23 mouse cellular contexts compared by ENCODE assay signal in the genomic region with DNA sequence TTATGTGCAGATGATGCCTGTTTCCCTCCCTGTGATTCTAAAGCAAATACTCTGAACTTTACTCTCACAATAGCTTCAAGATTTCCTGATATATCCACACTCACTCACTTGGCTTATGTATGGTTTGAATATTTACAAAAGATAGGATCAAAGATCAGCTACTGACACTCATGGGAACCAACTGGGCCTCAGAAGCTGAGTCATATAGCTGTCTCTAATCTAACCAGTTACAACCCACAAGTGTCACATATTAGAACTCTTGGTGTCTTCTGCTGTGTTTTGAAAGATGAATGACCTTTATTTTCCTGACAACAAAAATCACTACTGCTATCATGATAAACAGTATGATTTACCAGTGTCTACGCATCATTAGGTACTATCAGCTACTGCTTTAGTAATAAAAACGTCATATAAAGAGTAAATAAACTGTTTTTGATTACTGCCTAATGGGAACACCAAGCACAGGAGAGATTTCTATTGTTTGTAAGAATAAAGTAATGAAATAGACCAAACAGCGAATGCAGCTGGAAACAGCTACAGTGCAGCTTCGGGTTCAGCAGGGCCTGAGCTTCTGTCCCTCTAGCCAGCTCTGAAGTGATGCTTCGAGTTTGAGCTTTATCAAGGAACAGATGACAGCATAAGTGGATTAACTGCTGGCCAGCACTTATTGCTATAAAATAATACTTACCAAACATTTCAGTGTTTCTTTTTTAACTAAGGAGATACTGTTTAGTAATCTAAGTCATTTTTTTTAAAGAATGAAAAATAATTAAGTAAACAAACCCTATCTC.
A peak's percentile ranks its signal among the peaks of the same experiment; 100 is the strongest.
DNase-seq lines count a peak whose midpoint lies in the region; ATAC-seq and TF ChIP-seq lines count a peak whose summit lies in the region.
"Had no signal": no experiment of that assay in that cellular context is flagged by ENCODE, and none has a peak within 500 bp of the region (broad histone marks: within the 10 kb centered on the region; RNA-seq: fewer than 3 reads in every experiment).

No protein-coding gene starts in this region.

- peak; percentile 52 for ATAC-seq in activated CD4-positive, CD25-positive, alpha-beta regulatory T cell, adult 4 months
- peak; percentile 89 for ATAC-seq in intestine, embryonic 15.5 days
- peak; percentile 74 for ATAC-seq in liver, embryonic 14.5 days (ENCODE audit: insufficient read depth)
- ATAC-seq: midbrain, embryonic 16.5 days had no signal

- WGBS in intestine, embryonic 15.5 days: 52% methylated on average over 5 of the region's 5 CpGs
- 53% methylated on average over 5 of the region's 5 CpGs for WGBS in liver, embryonic 14.5 days (ENCODE audit: insufficient replicate concordance)

- H3K4me1 ChIP-seq in intestine, embryonic 15.5 days (replicated peaks): no peaks in the 10 kb centered on the region
- H3K4me1 ChIP-seq in liver, embryonic 14.5 days (replicated peaks; ENCODE audit: control insufficient read depth in 2 of 2, insufficient read depth in 2 of 2, low read length in 1 of 2): peaks cover 45 to 49% of the 10 kb centered on the region in 2 experiments
- H3K4me1 ChIP-seq: embryonic facial prominence, embryonic 15.5 days; forebrain, embryonic 12.5 days; limb, embryonic 10.5 days had no signal

- intact Hi-C loops in left cerebral cortex, postnatal 25 days (cut with DNase I): no loop called here

- no peaks in the 10 kb centered on the region for H3K27me3 ChIP-seq in intestine, embryonic 15.5 days (replicated peaks)
- no peaks in the 10 kb centered on the region for H3K27me3 ChIP-seq in liver, embryonic 14.5 days (ENCODE audit: control insufficient read depth, insufficient read depth, low read length)
- H3K27me3 ChIP-seq: CH12.LX; embryonic facial prominence, embryonic 15.5 days; forebrain, embryonic 12.5 days; megakaryocyte, embryonic 14.5 days had no signal

- TF ChIP-seq EP300 in liver, embryonic 14.5 days (IDR thresholded peaks at IDR 0.05; ENCODE audit: low read depth): peak; percentile 60

- no peak overlapping the region for H3K4me2 ChIP-seq in intestine, embryonic 15.5 days (replicated peaks)
- H3K4me2 ChIP-seq in liver, embryonic 14.5 days (ENCODE audit: low read depth): peak overlapping the region; percentile 46
- H3K4me2 ChIP-seq: embryonic facial prominence, embryonic 15.5 days; forebrain, embryonic 12.5 days; hindbrain, embryonic 14.5 days; lung, embryonic 15.5 days had no signal

- peak; percentile 26 for DNase-seq in CD4-positive, CD25-positive, alpha-beta regulatory T cell, adult 2 months (ENCODE audit: low read depth, low spot score)
- DNase-seq in liver, embryonic 14.5 days (ENCODE audit: low read depth in 3 of 3, low spot score in 3 of 3): peak; percentile 41 to 59 (median 43)
- no peak for DNase-seq in left cerebral cortex, postnatal 25 days (ENCODE audit: low spot score in 2 of 2)
- no peak for DNase-seq in layer of hippocampus, postnatal 10 days (ENCODE audit: low spot score in 2 of 2)
- DNase-seq in left cerebral cortex, adult 18-20 months (ENCODE audit: low spot score in 2 of 2): no peak
- DNase-seq: adrenal gland, postnatal 36 days; cerebellum, adult 9-11 months; gastrocnemius, postnatal 25 days; heart, postnatal 10 days; kidney, adult 8-10 months; kidney, postnatal 4 days; layer of hippocampus, postnatal 36 days had no signal

- no peaks in the 10 kb centered on the region for H3K9me3 ChIP-seq in intestine, embryonic 15.5 days
- no peaks in the 10 kb centered on the region for H3K9me3 ChIP-seq in liver, embryonic 14.5 days (ENCODE audit: control insufficient read depth, low read length)
- H3K9me3 ChIP-seq: embryonic facial prominence, embryonic 15.5 days; forebrain, embryonic 12.5 days; heart, embryonic 10.5 days; limb, embryonic 10.5 days; lung, embryonic 15.5 days; megakaryocyte, embryonic 14.5 days had no signal

- H3K27ac ChIP-seq in intestine, embryonic 15.5 days: no peak overlapping the region
- H3K27ac ChIP-seq in liver, embryonic 14.5 days: peak overlapping the region; percentile 72
- H3K27ac ChIP-seq: embryonic facial prominence, embryonic 15.5 days; forebrain, embryonic 12.5 days; heart, embryonic 10.5 days; hindbrain, embryonic 14.5 days; limb, embryonic 10.5 days; lung, embryonic 15.5 days had no signal

- no peak for TF ChIP-seq CTCF in liver, embryonic 14.5 days (IDR thresholded peaks at IDR 0.05; ENCODE audit: low read depth)

- no peak overlapping the region for H3K4me3 ChIP-seq in intestine, embryonic 15.5 days (replicated peaks)
- H3K4me3 ChIP-seq in liver, embryonic 14.5 days (ENCODE audit: insufficient read depth in 1 of 2, low read depth in 2 of 2, low read length in 2 of 2): no peak overlapping the region
- H3K4me3 ChIP-seq: embryonic facial prominence, embryonic 15.5 days; forebrain, embryonic 12.5 days; heart, embryonic 10.5 days; limb, embryonic 10.5 days; lung, embryonic 15.5 days; megakaryocyte, embryonic 14.5 days had no signal

- no peaks in the 10 kb centered on the region for H3K36me3 ChIP-seq in intestine, embryonic 15.5 days
- H3K36me3 ChIP-seq in liver, embryonic 14.5 days (replicated peaks; ENCODE audit: control insufficient read depth, insufficient read depth, low read depth): no peaks in the 10 kb centered on the region; the same call in 1 of the 2 replicates
- H3K36me3 ChIP-seq: heart, embryonic 10.5 days; limb, embryonic 10.5 days; lung, embryonic 15.5 days had no signal

- no peak overlapping the region for H3K9ac ChIP-seq in intestine, embryonic 15.5 days
- peak overlapping the region; percentile 36; the same call in 1 of the 2 replicates for H3K9ac ChIP-seq in liver, embryonic 14.5 days (replicated peaks)
- H3K9ac ChIP-seq: embryonic facial prominence, embryonic 15.5 days; forebrain, embryonic 12.5 days; hindbrain, embryonic 14.5 days; lung, embryonic 15.5 days had no signal

Comparison
In these comparisons a context has a peak if more than half of its experiments do, and no peak if none do; other contexts are left out.
1. DNase-seq: peak in CD4-positive, CD25-positive, alpha-beta regulatory T cell, adult 2 months (single experiment) and liver, embryonic 14.5 days (3 of 3); none in left cerebral cortex, postnatal 25 days (0 of 2), layer of hippocampus, postnatal 10 days (0 of 2) and left cerebral cortex, adult 18-20 months (0 of 2).
2. Peak in every context shown above with its lines, with median percentiles within 50 percentile points of each other: ATAC-seq.